Mouse (Mus musculus): ENCODE measurements around the gene Scimp.

DNA sequence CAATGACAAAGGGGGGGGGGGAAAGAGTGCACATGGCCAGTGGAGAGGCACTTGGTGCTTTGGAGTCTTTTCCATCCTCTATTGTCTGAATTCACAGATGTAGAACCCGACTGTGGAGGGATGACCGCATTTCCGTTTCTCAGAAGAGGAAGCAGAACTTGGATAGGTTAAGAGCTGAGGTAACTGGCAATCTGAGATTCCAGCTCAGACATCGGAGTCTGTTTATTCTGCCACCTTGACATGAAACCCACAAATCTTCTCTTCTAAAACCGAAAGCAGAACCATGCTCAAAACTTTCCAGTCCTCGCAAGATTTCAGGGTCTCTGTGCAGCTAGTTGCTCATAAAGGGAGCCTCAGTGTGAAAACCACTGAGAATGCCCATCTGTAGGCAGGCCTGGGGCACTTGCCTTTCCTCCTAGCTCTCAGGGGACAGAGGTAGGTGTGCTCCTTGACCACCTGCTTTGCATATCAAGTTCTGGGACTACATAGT is 8.6 kb downstream of the Scimp start:
- no peak for TF ChIP-seq CTCF (IDR thresholded peaks at IDR 0.05; ENCODE audit: borderline replicate concordance, insufficient read depth, low read depth, low read length)
- no peak for TF ChIP-seq POLR2A (IDR thresholded peaks at IDR 0.05; ENCODE audit: borderline replicate concordance, insufficient read depth, low read length)

Measured in cerebellum, adult 2 months (tissue).